Mouse (Mus musculus) neural tube, embryonic 14.5 days (tissue): ENCODE data around the gene Cep295nl. TPM values are rescaled to one million over a fixed set of nuclear protein-coding genes. Genes with fewer than 3 reads are reported as not detected.

Source experiments
- ATAC-seq: fragments of 200-750 bp; cut with Nextera tagmentation; 2 replicates; pipeline ENCODE4 v1.8.0; 2017; ENCODE audit warnings: low read depth, mild to moderate bottlenecking, moderate TSS enrichment, moderate library complexity
- H3K27ac ChIP-seq: fragments of 300-500 bp; sonication (generic); 2 replicates; pipeline ENCODE4 v1.5.1; 2014; ENCODE audit warnings: low read depth, mild to moderate bottlenecking, control low read depth, low read length, moderate library complexity, mixed read lengths
- H3K27me3 ChIP-seq: fragments of 300-500 bp; sonication (generic); 2 replicates; pipeline ENCODE4 v1.6.1; 2014; ENCODE audit warnings: low read length; ENCODE audit not compliant: control insufficient read depth, insufficient read depth
- H3K36me3 ChIP-seq: fragments of 300-500 bp; sonication (generic); 2 replicates; pipeline ENCODE4 v1.6.1; 2014; ENCODE audit warnings: low read length, mixed read lengths; ENCODE audit not compliant: control insufficient read depth, insufficient read depth
- H3K4me1 ChIP-seq: fragments of 300-500 bp; sonication (generic); 2 replicates; pipeline ENCODE4 v1.6.1; 2014; ENCODE audit warnings: low read length; ENCODE audit not compliant: control insufficient read depth, insufficient read depth
- H3K4me2 ChIP-seq: fragments of 300-500 bp; sonication (generic); 2 replicates; pipeline ENCODE4 v1.6.1; 2014; ENCODE audit warnings: mild to moderate bottlenecking, low read depth, low read length, control low read depth
- H3K4me3 ChIP-seq: fragments of 300-500 bp; sonication (generic); 2 replicates; pipeline ENCODE4 v1.5.1; 2014; ENCODE audit warnings: low read depth, low read length, control low read depth, mixed read lengths
- H3K9ac ChIP-seq: fragments of 300-500 bp; sonication (generic); replicated peaks from 2 replicates; pipeline ENCODE4 v1.6.1; 2014; ENCODE audit warnings: low read depth, mild to moderate bottlenecking, control low read depth, low read length, mixed read lengths
- H3K9me3 ChIP-seq: fragments of 300-500 bp; sonication (generic); 2 replicates; pipeline ENCODE4 v1.6.1; 2016; ENCODE audit warnings: low read length; ENCODE audit not compliant: control insufficient read depth
- WGBS: fragments of 180-500 bp; shearing (Covaris S2); extraction: QIAGEN DNeasy Blood & Tissue Kit; methylation state at CpG from one replicate; pipeline ENCODE4 v1.1.7; 2014; 5-methylcytosine and 5-hydroxymethylcytosine counted together
- polyA plus RNA-seq: library from polyadenylated mRNA; unstranded; fragments of >200 nt; fragmentation: Nextera tagmentation; extraction: Ambion mirVana; gene quantifications from 2 replicates; pipeline ENCODE4 v1.2.1, GENCODE M21; 2014

Cep295nl gene
- polyA plus RNA-seq, 1 experiment from 2014 or later, result 0.31 TPM

DNA sequence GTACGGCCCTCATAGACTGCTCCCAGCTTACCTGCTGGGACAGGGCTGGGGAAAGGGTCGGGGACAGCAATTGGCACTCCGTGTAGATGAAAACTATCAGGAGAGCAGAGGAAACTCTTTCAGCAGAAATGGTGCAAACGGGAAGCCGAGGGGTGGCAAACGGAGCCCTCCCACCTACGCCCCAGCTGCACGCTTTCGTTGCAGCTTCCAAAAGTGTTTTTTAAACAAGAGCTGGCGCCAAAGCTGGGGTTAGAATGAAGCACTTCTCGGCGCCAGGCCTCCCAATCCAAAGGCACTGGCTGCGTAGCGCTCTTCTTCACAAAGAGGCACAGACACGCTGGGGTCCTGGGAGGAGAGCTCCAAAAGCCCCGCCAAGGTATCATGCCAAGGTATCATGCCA is 11.5 kb downstream of the Cep295nl start:
- no peak overlapping the region for H3K9ac ChIP-seq
- no peaks in the 10 kb centered on the region for H3K9me3 ChIP-seq
- H3K4me1 ChIP-seq, result peaks cover 21% of the 10 kb centered on the region; the same call in 1 of the 2 replicates
- no peak overlapping the region for H3K27ac ChIP-seq
- ATAC-seq, result no peak
- no peaks in the 10 kb centered on the region for H3K36me3 ChIP-seq
- no peaks in the 10 kb centered on the region for H3K27me3 ChIP-seq
- H3K4me2 ChIP-seq, result no peak overlapping the region
- WGBS, result 96% methylated on average over 16 of the region's 16 CpGs
- no peak overlapping the region for H3K4me3 ChIP-seq

DNA sequence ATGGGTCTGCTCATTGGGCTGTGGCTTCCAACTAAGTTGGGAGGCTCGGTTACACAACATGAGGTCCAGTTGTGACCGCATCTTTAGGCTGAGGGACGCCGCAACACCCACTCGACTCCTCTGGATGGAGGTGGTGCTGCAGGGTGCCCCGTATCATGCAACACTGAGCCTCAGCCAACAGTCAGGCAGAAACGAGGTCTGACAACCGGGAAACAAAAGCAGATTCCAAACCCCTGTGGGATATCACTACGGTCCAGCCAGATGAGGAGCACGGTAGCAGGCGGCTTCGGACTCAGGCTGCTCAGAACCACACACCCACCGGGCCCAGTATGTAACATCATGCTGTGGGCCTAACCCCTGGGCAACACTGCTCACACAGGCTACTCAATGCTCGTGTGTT is 11.9 kb downstream of the Cep295nl start:
- H3K36me3 ChIP-seq, result no peaks in the 10 kb centered on the region
- H3K4me3 ChIP-seq, result no peak overlapping the region
- ATAC-seq, result no peak
- no peak overlapping the region for H3K9ac ChIP-seq
- H3K4me2 ChIP-seq, result no peak overlapping the region
- 96% methylated on average over 14 of the region's 14 CpGs for WGBS
- no peak overlapping the region for H3K27ac ChIP-seq
- H3K9me3 ChIP-seq, result no peaks in the 10 kb centered on the region
- peaks cover 21% of the 10 kb centered on the region; the same call in 1 of the 2 replicates for H3K4me1 ChIP-seq
- H3K27me3 ChIP-seq, result no peaks in the 10 kb centered on the region

DNA sequence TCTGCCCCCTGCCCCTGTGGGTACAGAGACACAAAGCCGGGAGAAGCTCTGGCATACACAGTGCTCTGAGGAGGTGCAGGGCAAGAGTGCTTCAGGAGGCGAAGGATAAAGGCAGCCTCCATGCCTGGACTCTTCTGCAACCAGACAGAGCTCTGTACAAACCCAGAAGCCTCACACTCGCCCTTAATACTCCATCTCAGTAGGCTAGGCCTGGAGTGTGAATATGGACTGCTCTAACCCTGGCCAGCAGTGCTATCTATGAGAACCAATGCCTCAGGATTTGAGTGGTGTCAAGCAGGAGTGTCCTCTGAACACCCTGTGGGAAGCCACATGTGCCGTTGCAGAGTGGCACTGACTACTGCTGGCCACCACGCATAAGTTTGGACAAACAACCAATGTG is 13.4 kb downstream of the Cep295nl start:
- 92% methylated on average over 5 of the region's 5 CpGs for WGBS
- no peak overlapping the region for H3K9ac ChIP-seq
- ATAC-seq, result no peak
- H3K9me3 ChIP-seq, result no peaks in the 10 kb centered on the region
- no peak overlapping the region for H3K27ac ChIP-seq
- H3K4me3 ChIP-seq, result no peak overlapping the region
- H3K4me2 ChIP-seq, result no peak overlapping the region
- no peaks in the 10 kb centered on the region for H3K27me3 ChIP-seq
- H3K4me1 ChIP-seq, result peaks cover 21% of the 10 kb centered on the region; the same call in 1 of the 2 replicates
- H3K36me3 ChIP-seq, result no peaks in the 10 kb centered on the region

DNA sequence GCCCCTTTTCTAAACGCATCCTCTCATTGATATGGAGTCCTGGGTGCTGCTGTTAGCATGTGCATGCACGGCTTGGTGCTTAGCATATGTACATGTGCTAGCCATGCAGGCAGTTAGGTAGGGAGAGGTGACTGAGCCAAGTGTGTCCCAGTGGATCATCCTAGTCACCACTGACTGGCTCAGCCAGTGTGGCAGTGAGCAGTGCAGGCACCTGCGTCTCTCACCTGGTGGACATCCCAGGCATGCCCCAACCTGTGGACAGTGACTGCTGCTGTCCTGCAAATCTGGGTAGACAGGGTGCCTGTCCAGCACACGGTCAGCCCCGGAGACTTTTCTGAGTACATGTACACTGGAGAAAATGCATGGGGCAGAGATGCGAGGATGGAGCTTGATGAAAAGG is 13.8 kb downstream of the Cep295nl start:
- H3K9me3 ChIP-seq, result no peaks in the 10 kb centered on the region
- H3K4me1 ChIP-seq, result peaks cover 21% of the 10 kb centered on the region; the same call in 1 of the 2 replicates
- no peak for ATAC-seq
- no peak overlapping the region for H3K4me2 ChIP-seq
- no peaks in the 10 kb centered on the region for H3K36me3 ChIP-seq
- no peak overlapping the region; the same call in 1 of the 2 replicates for H3K27ac ChIP-seq
- H3K4me3 ChIP-seq, result no peak overlapping the region
- no peaks in the 10 kb centered on the region for H3K27me3 ChIP-seq
- WGBS, result 97% methylated on average over 6 of the region's 6 CpGs
- no peak overlapping the region for H3K9ac ChIP-seq

DNA sequence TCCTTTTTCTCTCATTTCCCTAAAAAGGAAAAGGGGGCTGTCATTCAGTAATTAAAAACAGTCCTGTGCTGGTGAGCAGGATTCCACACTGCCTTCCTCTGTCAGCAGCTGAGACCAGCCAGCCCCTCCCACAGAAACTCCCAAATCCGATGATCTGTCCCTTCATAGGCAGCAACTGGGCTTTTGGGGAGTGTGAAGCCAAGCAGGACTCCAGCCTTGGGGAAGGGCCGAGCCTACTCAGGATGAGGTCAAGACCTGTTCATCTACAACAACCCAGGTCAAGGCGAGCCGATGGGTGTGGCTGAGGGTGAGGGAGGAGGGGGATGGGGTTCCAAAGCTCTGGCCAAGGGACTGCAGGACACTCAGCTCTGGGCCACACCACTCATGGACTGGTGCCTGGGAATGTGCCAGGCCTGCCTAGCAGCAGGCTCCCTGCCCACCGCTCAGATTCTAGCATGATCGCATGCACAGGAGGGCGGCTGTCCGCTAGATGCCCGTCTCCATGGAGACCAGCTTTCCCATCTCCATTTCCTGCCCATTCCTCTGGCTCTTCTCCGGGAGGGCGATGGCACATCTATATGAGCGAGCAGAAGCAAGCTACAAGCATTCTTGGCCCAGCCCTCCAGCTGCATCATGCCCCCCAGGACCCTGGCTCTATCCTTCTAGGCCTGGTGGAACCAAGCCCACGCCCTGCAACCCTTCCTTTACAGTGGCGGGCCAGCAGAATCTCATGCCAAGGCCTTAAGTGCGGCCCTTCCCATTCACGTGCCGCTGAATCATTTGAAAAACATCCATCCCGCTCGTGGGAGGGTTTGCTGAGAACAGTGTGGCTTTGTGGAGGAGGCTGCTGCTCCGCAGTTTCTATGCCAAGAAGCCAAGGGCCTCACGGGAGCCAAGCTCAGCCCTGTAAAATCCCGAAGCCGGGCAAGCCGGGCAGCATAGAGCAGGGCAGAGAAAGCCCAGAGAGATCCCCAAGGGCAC is 15.0 kb downstream of the Cep295nl start:
- H3K9me3 ChIP-seq, result no peaks in the 10 kb centered on the region
- H3K4me1 ChIP-seq, result peaks cover 21% of the 10 kb centered on the region; the same call in 1 of the 2 replicates
- H3K27ac ChIP-seq, result peak overlapping the region; percentile 75
- H3K9ac ChIP-seq, result no peak overlapping the region
- H3K36me3 ChIP-seq, result no peaks in the 10 kb centered on the region
- ATAC-seq, result peak; percentile 78
- no peak overlapping the region for H3K4me2 ChIP-seq
- no peaks in the 10 kb centered on the region for H3K27me3 ChIP-seq
- WGBS, result 56% methylated on average over 24 of the region's 24 CpGs
- no peak overlapping the region for H3K4me3 ChIP-seq

DNA sequence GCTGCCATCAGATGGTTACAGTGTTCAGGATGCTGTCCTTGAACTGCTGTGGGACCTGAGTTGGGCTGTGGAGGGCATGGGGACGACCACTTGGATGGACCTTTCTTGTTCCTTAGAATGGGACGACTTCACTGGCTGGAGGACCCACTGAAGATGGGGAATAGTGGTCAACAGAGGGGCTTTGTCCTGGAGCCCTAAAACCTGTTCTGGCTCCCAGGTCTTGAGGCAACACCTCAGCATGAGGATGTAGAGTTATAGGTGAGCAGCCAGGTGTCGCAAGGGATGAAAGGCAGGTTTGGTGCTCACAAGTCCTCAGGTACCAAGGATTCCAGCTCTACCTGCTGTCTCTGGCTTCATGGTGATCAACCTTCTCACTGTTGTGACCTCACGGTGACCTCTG is 15.8 kb downstream of the Cep295nl start:
- Histone ChIP-seq H3K4me2 (no peak overlapping the region), H3K4me1 (peaks cover 26% of the 10 kb centered on the region), H3K27ac (no peak overlapping the region), H3K36me3 (no peaks in the 10 kb centered on the region), H3K9me3 (no peaks in the 10 kb centered on the region), H3K4me3 (no peak overlapping the region), H3K27me3 (no peaks in the 10 kb centered on the region), H3K9ac (no peak overlapping the region)
- no peak for ATAC-seq
- 91% methylated on average over 4 of the region's 4 CpGs for WGBS

DNA sequence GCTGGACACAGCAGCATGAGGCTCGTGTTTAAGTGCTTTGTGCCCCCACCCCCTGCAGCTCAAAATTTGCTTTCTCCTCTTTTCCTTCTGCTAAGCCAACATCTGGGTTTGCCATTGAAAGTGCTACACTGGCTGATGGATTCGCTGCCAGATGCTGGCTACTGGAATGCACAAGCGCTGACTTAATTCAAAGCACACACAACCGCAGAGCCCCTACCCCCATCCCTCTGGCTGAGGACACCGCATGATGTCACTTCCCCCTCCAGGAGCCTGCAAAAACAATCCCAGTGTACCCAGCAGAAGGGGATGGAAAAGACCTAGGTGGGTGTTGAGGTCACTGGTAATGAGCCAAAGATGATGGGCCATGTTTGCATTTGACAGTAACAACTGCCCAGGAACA is 17.8 kb downstream of the Cep295nl start:
- WGBS, result 58% methylated on average over 5 of the region's 5 CpGs
- H3K4me1 ChIP-seq, result peaks cover 29% of the 10 kb centered on the region
- H3K4me2 ChIP-seq, result no peak overlapping the region
- H3K27ac ChIP-seq, result no peak overlapping the region
- H3K9ac ChIP-seq, result no peak overlapping the region
- no peaks in the 10 kb centered on the region for H3K27me3 ChIP-seq
- no peaks in the 10 kb centered on the region for H3K9me3 ChIP-seq
- H3K36me3 ChIP-seq, result no peaks in the 10 kb centered on the region
- ATAC-seq, result no peak
- no peak overlapping the region for H3K4me3 ChIP-seq

DNA sequence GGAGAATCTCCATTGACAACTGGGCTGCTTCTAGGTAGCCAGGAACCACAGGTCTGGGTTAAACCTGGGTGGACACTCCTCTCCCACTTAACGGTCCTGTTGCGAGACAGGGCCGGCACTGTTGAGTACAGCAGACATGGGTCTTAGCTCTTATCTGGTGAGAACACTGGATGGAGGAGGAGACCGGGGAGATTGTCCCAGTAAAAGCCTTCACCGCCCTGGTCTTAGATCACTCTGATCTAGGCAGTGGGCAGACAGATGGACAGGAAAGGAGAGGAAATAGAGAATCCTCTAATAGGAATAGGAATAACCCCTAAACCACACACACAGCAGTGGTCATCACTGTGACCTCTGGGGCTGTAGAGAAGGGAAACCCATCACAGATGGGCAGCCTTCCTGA is 18.3 kb downstream of the Cep295nl start:
- Histone ChIP-seq H3K4me1 (peaks cover 29% of the 10 kb centered on the region), H3K36me3 (0 out of 2 replicates have a peak, but pooled peaks cover 4% of the 10 kb centered on the region), H3K27ac (no peak overlapping the region), H3K4me2 (no peak overlapping the region), H3K4me3 (no peak overlapping the region), H3K9me3 (no peaks in the 10 kb centered on the region), H3K27me3 (no peaks in the 10 kb centered on the region), H3K9ac (no peak overlapping the region)
- no peak for ATAC-seq
- WGBS, result 91% methylated on average over 5 of the region's 5 CpGs

DNA sequence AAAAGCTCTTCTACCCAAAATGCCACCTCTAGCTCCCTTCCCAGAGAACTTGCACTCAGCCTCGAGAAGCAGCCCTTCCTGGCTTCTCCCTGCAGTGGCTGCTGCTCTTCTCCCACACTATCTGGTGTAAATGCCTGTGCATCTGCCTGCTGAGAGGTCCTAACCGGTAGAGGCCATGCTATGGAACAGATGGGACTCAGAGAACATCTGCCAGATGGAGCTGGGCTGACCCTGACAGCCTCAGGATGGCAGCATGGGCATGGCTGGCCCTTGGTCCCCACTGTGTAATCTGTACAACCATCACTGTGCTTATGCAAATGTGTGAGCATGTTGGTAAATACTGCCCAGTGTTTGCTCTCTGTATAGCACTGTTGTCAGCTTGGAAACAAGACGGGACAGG is 19.7 kb downstream of the Cep295nl start:
- Histone ChIP-seq H3K4me3 (no peak overlapping the region), H3K4me2 (no peak overlapping the region), H3K27ac (no peak overlapping the region), H3K9me3 (no peaks in the 10 kb centered on the region), H3K9ac (no peak overlapping the region), H3K27me3 (no peaks in the 10 kb centered on the region), H3K4me1 (peaks cover 19% of the 10 kb centered on the region), H3K36me3 (peaks cover 9% of the 10 kb centered on the region; the same call in 1 of the 2 replicates)
- no peak for ATAC-seq
- WGBS, result 45% methylated on average over 3 of the region's 3 CpGs
